Mouse (Mus musculus): ENCODE results near the gene Adprh.
"Not testable (repeated sequence)": the region's sequence is repeated elsewhere in the genome, so short reads cannot be mapped to it uniquely, and the experiment has no call there.

The Adprh gene

DNA sequence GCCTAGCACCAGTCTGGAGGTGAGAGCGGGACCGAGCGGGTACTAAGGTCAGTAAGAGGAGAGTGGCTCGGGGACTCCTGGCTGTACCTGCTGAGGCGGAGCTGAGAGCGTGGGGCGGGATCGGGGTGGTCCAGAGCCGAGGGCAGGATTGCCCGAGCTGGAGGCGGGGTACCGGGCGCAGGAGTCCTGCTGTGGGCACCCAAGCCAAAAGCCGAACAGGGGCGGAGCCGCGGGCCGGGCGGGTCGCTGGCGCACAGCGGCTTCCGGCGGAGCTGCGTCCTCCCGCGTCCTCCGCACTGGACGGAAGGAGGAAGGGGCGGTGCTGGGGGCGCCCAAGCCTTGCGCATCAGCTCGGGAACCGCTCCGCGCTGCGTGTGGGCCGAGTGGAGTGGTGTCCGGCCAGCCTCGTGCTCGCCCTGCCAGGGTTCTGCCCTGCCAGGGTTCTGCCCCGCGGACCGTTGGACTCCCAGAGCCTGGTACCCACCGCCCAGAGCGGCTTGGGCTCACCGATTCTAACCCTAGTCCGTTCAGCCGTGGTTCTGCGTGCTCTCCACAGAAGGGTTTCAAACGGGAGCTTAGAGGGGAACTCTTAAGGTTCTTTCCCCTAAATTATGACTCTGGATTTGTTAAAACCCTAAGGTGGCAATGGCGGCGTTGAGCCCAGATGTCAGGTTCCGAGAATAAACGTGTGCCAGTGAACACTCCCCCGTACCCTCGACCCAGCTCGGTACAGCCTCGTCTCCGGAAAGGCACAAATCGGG is at the start of gene Adprh:
Gene Adprh, minus strand, starts transcription at position 262 of the 761 bp plus-strand sequence.
- DNase-seq, result peak; percentile 96 to 97

DNA sequence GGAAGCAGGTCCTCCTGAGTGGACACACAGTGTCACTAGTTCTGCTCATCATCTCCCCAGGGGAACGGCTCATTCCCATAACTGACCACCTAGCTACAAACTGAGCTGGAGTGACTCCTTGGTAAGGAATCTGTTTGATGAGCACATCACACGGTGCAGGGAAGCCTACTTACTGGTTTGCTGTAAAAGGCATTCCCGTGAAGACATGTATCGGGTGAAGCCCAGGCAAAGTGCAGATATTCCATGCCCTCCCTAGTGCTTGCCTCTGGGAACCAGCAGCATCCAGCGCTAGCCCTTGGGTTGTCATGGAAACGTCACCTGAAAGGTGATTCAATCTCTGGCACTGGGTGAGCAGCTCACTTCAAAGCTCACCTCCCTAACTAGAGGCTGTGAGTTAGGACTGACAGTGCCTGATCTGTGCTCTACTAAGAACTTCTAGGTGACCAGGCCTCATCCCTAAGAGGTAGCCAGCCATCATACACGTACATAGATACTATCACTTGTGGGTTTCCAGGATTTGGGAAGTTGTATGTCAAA is 44.2 kb upstream of the Adprh start:
- DNase-seq, result no peak

DNA sequence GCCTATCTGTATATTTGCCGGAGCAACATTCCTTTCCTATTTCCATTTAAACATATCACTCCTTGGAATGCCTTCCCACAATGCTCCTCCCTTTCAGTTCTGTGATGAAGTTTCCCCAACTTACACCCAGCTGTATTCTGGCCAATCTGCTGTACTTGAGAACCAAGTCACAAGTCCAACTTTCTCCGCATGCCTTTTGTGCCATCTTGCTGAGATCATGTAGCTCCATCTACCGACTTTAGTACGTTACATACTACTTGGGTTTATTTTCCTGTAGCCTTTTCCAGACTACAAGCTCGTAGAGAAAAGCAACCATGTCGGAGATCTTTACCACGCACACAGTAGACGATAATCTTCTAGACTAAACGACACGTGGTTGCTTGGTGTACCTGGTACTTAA is 41.4 kb upstream of the Adprh start:
- DNase-seq, result peak in 1 of 2 experiments; percentile 30

DNA sequence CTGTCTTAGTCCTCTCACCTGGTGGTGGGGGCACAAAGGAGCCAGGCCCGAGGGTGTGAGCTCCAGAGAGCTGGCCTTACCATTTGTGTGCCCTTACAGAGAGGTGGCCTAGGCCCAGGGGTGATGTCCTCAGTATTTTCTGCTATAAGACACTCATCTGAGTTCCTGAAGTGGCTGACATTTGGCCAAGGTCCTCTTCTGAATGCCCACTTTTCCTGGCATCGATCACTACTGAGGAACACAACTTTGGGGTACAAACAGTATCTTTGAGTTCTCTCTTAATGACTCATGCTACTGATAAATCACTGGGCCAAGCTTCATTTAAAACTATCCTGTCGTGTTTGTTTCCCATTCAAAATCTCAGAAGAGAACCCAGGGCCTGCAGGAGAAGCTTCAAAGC is 40.0 kb upstream of the Adprh start:
- no peak for DNase-seq

DNA sequence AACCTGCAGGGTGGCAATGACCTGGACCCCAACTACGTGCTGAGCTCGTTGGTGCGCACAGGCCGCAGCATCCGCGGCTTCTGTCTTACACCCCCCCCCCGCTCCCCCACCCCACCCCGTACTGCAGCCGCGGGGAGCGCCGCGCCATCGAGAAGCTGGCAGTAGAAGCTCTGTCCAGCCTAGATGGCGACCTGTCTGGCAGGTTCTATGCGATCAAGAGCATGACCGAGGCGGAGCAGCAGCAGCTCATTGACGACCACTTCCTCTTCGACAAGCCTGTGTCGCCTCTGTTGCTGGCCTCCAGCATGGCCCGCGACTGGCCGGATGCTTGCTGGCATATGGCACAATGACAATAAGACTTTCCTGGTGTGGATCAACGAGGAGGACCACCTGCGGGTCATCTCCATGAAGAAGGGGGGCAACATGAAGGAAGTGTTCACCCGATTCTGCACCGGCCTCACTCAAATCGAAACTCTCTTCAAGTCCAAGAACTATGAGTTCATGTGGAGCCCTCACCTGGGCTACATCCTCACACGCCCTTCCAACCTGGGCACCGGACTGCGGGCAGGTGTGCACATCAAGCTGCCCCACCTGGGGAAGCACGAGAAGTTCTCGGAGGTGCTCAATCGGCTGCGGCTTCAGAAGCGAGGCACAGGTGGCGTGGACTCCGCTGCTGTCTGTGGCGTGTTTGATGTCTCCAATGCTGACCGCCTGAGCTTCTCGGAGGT is 31.2 kb upstream of the Adprh start:
- no peak for DNase-seq

DNA sequence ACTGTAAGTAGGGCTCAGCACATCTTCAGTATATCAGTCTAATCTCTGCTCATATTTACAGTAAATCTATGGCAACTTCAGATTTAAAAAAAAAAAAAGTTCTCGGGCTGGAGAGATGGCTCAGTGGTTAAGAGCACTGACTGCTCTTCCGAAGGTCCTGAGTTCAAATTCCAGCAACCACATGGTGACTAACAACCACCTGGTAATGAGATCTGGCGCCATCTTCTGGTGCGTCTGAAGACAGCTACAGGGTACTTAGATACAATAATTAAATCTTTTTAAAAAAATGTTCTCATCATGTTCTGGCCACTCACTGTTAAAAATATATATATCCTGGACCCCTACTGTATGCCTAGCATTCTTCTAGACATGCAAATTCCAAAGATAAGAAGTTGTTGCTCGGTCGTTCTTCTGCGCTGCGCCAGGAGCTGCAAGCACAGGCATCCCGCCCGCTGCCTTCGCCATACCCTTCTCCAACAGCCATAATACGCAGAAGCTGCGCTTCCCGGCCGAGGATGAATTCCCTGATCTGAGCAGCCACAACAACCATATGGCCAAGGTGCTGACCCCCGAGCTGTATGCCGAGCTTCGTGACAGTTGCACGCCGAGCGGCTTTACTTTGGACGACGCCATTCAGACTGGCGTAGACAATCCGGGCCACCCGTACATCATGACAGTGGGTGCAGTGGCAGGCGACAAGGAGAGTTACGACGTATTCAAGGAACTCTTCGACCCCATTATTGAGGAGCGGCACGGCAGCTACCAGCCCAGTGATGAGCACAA is 30.5 kb upstream of the Adprh start:
- peak in 1 of 2 experiments; percentile 20 for DNase-seq

DNA sequence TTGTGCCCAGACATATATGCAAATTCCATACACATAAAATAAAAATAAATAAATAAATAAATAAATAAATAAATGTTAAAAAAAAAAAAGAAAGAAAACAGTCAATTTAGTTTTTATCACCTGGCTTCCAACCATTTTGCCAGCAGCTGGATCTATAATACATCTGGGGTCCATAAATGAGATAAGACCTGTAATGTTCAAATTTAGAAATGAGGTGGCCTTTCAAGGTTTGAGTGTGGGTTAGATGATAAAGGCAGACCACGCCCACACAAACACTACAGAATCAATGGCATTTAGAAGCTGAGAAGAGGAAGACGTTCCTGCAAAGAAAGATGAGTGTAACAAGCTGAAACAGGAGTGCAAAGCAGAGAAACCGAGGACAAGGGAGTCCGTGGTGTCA is 28.8 kb upstream of the Adprh start:
- no peak for DNase-seq

DNA sequence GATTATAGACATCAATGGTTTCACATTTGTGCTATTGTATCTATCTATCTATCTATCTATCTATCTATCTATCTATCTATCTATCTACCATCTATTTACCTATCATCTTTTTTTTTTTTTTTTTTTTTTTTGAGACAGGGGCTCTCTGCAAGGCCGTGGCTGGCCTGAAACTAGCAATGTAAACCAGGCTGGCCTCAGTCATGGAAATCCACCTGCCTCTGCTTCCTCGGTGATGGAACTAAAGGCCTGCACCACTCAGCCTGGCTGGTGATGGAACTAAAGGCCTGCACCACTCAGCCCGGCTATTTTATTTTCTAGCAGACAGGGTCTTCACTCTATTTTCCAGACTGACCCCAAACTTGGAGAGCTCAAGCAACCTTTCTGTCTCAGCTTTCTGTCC is 25.8 kb upstream of the Adprh start:
- no peak for DNase-seq

DNA sequence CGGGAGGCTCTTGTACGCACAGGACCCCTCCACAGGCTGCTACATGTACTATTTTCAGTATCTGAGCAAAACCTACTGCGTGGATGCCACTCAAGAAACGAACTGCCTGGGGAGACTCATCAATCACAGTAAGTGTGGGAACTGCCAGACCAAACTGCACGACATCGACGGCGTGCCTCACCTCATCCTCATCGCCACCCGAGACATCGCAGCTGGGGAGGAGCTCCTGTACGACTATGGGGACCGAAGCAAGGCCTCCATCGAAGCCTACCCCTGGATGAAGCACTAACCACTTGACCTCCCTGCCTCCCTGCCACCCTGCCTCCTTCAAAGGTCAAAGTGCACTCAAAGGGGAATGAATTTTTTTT is 24.7 kb upstream of the Adprh start:
- not testable (repeated sequence) for DNase-seq

DNA sequence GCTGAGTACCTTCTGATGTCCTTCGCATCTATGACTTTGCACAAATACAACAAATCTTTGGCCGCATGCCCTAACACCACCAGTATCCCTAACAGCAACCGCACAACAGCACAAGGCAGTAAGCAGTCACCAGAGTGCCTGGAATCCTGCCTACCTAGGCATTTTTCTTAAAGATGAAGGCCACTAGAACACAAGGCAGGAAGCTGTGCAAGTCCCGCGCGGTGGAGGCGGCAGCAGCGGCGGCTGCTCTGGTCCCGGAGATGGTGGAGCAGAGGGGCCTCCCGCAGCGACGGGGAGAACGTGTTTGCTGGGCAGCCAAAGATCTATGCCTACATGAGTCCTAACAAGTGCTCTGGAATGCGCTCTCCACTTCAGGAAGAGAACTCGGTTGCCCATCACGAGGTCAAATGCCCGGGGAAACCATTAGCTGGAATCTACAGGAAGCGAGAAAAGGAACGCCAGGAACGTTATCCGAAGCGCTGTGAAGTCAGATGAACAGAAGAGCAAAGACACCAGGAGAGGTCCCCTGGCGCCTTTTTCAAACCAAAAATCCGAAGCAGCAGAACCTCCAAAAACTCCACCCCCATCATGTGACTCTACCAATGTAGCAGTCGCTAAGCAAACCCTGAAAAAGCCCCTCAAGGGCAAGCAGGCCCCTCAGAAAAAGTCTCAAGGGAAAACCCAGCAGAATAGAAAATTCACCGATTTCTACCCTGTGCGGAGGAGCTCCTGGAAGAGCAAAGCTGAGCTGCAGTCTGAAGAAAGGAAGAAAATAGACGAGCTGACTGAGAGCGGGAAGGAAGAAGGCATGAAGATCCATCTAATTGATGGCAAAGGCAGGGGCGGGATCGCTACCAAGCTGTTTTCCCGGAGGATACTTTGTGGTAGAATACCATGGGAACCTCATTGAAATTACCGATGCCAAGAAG is 24.1 kb upstream of the Adprh start:
- peak in 1 of 2 experiments; percentile 19 for DNase-seq

DNA sequence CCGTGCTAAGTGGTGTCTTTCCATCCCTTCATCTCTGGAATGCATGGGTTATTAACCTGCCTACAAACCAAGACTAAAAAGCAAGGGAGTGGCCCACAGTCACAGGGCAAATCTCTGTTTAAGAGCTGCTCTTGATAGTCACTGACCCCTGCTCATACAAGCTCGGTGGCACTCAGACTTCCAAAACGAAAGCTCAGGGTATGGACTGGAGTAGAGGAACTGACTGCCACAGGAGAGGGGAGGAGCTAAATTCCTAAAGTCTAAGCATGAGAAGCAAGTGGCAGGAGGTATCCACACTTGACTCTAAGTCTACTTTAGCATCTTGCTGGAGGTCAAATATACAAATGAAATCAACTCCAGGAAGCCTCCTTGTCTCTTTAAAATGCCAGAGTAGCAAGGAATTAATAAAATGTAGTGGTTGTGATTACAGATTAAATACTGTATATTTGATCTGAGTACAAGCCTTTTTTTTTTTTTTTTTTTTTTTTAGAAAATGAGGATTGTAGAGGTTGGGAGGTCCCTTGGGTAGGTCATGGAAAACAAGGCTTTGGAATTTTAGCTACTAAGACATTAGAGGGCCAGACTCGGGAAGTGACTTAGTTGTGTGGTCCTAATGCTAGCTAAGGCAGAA is 23.3 kb upstream of the Adprh start:
- no peak for DNase-seq

DNA sequence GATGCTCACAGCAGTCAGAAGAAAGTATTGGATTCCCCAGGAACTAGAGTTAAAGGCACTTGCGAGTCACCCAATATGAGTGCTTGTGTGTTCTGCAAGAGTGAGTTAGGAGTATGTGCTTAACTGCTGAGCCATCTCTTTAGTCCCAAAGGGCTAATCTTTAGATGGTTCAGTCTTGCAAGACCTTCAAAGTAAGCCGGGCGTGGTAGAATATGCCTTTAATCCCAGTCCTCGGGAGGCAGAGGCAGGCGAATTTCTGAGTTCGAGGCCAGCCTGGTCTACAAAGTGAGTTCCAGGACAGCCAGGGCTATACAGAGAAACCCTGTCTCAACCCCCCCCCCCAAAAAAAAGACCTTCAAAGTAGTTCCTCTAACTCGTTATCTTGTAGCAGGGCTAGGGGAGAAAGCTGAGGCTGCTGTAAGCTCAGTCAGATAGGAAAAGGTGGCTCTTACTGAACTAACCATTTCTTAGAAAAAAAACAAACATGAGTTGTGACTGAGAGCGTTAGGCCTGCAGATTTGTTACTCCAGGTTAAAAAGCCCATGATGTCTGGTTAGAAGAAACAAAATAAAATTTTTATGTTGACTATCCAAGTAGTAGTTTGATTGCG is 22.3 kb upstream of the Adprh start:
- no peak for DNase-seq

DNA sequence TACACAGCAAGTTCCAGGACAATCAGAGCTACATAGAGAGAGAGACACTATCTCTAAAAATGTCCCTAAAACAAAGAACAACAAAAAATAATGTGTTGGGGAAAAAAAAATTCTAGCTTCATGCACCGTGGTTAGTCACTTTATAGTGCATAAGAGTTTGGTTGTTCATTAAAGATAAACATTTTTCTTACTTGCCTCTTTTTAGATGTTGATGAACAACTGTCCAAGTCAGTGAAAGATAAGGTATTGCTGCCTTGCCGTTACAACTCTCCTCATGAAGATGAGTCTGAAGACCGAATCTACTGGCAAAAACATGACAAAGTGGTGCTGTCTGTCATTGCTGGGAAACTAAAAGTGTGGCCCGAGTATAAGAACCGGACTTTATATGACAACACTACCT is 21.2 kb upstream of the Adprh start:
- DNase-seq, result no peak

DNA sequence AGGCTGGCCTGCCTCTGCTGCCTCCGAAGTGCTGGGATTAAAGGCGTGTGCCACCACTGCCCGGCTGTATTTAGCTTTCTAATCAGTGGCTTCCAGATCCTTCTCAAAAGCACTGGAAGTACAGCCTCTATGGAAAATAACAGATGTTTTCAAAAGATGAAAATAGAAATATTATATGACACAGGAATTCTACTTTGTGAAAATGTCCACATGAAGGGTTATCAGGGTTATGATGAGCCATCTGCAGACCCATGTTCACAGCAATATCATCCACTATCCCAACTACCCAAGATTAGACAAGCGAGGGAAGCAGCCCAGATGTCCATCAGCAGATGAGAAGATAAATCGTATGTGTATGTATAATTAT is 20.0 kb upstream of the Adprh start:
- no peak for DNase-seq

DNA sequence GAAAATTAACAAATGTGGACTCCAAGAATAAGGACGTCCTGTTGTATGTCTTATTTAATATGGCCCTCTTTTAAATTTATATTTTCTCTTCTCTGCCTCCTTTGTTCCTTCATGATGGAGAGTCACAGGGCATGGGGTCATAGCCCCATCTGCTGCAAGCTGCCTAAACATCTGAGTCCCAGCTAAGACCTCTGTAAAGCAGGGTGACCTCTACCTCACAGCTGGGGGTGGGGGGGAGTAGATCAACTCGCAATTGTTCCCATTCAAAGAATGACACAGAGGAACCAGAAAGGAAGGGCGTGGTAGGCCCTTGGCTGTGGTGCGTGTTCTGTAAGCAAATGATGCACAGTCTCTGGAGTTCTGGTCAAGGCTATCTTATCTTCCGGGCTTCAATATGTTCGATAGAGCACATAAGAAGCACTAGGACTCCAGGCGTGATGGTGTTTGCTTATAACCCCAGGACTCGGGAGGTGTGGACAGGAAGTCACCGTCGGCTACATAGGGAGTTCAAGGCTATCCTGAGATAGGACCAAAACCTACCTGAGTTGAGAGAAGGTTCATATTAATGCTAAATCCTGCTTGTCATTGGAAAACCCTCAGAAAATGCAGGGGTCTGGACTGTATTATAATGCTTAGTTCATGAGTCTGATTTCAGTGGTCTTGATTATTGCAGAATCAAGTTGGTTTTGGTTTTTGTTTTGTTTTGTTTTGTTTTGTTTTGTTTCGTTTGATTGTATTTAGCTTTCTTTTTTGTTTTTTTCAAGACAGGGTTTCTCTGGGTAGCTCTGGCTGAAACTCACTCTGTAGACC is 19.4 kb upstream of the Adprh start:
- no peak for DNase-seq

DNA sequence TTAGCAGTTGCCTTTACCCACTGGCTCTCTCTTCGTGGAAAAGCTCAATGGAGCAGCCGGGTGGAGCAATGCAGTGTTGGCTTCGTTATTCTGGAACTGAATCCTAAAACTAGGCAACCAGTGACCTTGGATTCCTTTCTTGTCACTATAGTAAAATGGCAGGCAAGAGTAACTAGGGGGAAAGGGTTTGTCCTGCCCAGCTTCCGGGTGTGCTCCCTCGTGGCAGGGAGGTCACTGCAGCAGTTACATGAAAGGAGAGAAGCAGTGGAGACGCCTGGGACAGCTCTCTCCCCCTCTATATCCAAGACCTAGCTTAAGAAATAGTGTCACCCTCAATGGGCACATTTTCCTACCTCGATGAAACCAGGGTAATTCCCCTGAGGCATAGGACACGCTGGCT is 16.9 kb upstream of the Adprh start:
- no peak for DNase-seq

DNA sequence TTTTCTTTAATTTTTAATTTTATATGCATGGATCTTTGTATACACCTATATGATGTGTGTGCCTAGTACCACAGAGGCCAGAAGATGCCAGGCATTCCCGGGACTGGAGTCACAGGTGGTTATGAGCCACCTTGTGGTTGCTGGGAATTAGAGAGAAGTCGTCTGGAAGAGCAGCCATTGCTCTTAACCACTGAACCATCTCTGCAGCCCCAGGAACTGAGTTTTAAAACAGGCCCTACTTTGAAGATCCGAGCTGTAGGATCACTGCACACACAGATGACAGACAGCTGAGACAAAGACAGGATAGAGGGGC is 16.2 kb upstream of the Adprh start:
- peak in 1 of 2 experiments; percentile 19 for DNase-seq

DNA sequence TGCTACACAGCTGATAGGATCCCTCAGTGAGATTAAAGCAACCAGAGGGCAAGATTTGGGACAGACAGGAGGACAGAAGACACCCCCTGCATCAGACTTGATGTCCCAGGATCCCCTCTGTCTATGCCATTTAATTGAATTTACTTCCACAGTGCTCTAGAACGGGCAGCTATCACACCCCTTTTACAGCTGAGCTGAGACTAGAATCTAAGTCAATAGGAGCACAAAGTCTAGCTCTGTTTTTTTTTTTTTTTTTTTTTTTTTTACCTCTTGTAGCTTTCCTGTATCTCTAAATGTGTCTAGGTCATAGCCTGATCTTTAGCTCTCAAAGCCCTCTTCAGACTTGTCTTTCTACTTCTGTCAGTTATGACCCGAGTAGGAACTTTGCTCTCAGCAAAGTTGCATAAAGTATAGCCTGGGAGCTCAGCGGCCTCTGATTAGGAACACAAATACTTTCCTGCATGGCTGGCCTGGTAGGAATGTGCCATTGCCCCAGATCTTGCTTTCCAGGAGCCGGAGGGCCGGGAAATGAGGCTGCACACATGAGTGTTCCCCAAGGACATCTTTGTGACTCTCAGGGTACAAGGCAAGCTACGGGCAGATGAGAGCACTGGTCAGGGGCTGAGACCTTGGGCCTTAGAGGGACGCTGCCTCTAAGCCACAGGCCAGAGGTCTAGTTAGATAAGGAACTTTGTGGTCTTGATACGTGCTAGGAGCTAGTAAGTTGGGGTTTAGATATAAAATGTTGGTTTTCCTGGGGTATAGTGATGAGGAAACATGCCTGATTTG is 15.6 kb upstream of the Adprh start:
- peak in 1 of 2 experiments; percentile 21 for DNase-seq

DNA sequence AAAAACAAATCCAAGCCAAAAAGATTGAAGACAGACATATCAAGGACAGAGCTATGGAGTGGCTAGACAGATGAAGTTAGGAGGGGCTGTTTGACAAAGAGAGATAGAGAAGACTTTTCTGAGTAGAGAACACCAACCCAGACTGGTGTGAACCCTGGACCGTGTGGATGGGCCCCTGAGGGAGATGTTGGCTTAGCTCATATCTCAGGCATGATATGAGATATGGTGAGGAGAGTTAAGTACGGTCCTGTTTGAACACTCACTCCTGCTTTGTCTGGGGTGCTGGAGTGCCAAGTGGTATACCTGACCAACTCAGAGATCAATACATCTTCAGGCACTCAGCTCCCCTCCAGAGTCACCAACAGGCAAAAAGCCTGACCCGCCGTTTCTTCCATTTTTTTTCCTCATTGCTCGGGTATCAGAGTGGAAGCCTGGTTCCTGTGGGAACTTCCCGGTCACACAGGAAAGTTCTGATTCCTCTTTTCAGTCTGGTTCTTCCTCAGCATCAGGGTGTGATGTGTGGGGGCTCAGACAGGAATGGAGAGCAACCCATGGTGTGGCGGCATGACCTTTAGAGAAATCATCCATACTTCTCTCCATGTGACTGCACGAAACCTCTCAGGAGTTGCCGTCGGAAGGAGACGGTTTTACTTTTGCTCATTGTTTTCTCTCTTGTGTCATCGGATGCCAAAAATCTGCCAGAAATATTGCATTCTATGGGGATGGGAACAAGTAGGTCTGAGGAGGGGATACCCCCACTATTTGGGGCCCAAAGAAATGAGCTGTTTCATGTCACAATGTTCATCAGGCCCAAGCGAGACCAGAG is 14.8 kb upstream of the Adprh start:
- no peak for DNase-seq

Data from kidney, adult 8-10 months (tissue).